Mouse (Mus musculus) heart, adult 9 months (tissue): ENCODE measurements at regions not wholly inside any gene's neighbourhood (a gene's known extent, or its start where the extent isn't known, plus 50 kb on each side); places are given as distances from the start of the nearest gene placed in this dataset.
"Not testable (repeated sequence)": the region's sequence is repeated elsewhere in the genome, so short reads cannot be mapped to it uniquely, and the experiment has no call there.

ENCODE experiments used
- DNase-seq, 2 experiments: peaks; one replicate each; pipeline ENCODE4 v3.0.0; 2022; ENCODE audit warnings: low spot score in 2 of 2

GRCm38 (mm10) chr1:193538425-193538824 is 168.3 kb upstream of the Camk1g start:
- DNase-seq: no peak

GRCm38 (mm10) chr1:193537616-193538015 is 167.5 kb upstream of the Camk1g start:
- no peak for DNase-seq

GRCm38 (mm10) chr1:193536552-193536951 is 166.5 kb upstream of the Camk1g start:
- no peak for DNase-seq

GRCm38 (mm10) chr1:193534449-193534848 is 164.4 kb upstream of the Camk1g start:
- no peak for DNase-seq

GRCm38 (mm10) chr1:193526501-193526900 is 156.4 kb upstream of the Camk1g start:
- DNase-seq: no peak

- no peak for DNase-seq
Observed at GRCm38 (mm10) chr1:193522007-193522406, 151.9 kb upstream of the Camk1g start.

- DNase-seq: no peak
Observed at GRCm38 (mm10) chr1:193518840-193519239, 148.7 kb upstream of the Camk1g start.

GRCm38 (mm10) chr1:193517968-193518367 is 147.9 kb upstream of the Camk1g start:
- DNase-seq: no peak

- no peak for DNase-seq
Observed at GRCm38 (mm10) chr1:193517293-193517692, 147.2 kb upstream of the Camk1g start.

GRCm38 (mm10) chr1:193516395-193516794 is 146.3 kb upstream of the Camk1g start:
- no peak for DNase-seq

- no peak for DNase-seq
Observed at GRCm38 (mm10) chr1:193513929-193514710, 144.0 kb upstream of the Camk1g start.

GRCm38 (mm10) chr1:193510066-193510793 is 140.1 kb upstream of the Camk1g start:
- DNase-seq: no peak

- DNase-seq: no peak
Observed at GRCm38 (mm10) chr1:193508271-193508670, 138.2 kb upstream of the Camk1g start.

- DNase-seq: no peak
Observed at GRCm38 (mm10) chr1:193506991-193507390, 136.9 kb upstream of the Camk1g start.

- DNase-seq: no peak
Observed at GRCm38 (mm10) chr1:193505381-193505780, 135.3 kb upstream of the Camk1g start.

GRCm38 (mm10) chr1:193504611-193505010 is 134.5 kb upstream of the Camk1g start:
- no peak for DNase-seq

GRCm38 (mm10) chr1:193503624-193504325 is 133.7 kb upstream of the Camk1g start:
- DNase-seq: peak; percentile 3 to 6

- DNase-seq: no peak
Observed at GRCm38 (mm10) chr1:193496265-193497183, 126.4 kb upstream of the Camk1g start.

- DNase-seq: no peak
Observed at GRCm38 (mm10) chr1:193488039-193488438, 117.9 kb upstream of the Camk1g start.

- DNase-seq: not testable (repeated sequence)
Observed at GRCm38 (mm10) chr1:193486668-193487067, 116.6 kb upstream of the Camk1g start.

- DNase-seq: no peak
Observed at GRCm38 (mm10) chr1:193484977-193485376, 114.9 kb upstream of the Camk1g start.
